Mouse (Mus musculus) myocyte (in vitro differentiated cells): ENCODE data around the gene Slc13a5. TPM values are rescaled to one million over a fixed set of nuclear protein-coding genes. Genes with fewer than 3 reads are reported as not detected.
A peak's percentile ranks its signal among the peaks of the same experiment; 100 is the strongest.

Experiments
- H3K27me3 ChIP-seq: one replicate; pipeline ENCODE4 v1.6.1; 2011; ENCODE audit not compliant: control insufficient read depth, insufficient read depth, insufficient read length
- H3K36me3 ChIP-seq: one replicate; pipeline ENCODE4 v1.6.1; 2011; ENCODE audit not compliant: control insufficient read depth, insufficient read depth
- H3K4me2 ChIP-seq: one replicate; pipeline ENCODE4 v1.6.1; 2011; ENCODE audit warnings: low read depth, control low read depth
- H3K4me3 ChIP-seq: one replicate; pipeline ENCODE4 v1.5.1; 2011; ENCODE audit warnings: mild to moderate bottlenecking, control low read depth, moderate library complexity
- H3K79me2 ChIP-seq: one replicate; pipeline ENCODE4 v1.6.1; 2011; ENCODE audit not compliant: control insufficient read depth, insufficient read depth
- H3ac ChIP-seq: one replicate; pipeline ENCODE4 v1.6.1; 2011; ENCODE audit not compliant: control insufficient read depth, insufficient read length
- CEBPB ChIP-seq: IDR thresholded peaks from 2 replicates; pipeline ENCODE4 v1.6.1; 2011; ENCODE audit warnings: mild to moderate bottlenecking, moderate library complexity; ENCODE audit not compliant: poor library complexity, insufficient read depth, severe bottlenecking
- E2F4 ChIP-seq: IDR thresholded peaks from one replicate; pipeline ENCODE4 v1.6.1; 2011; ENCODE audit warnings: mild to moderate bottlenecking, control low read depth, moderate library complexity; ENCODE audit not compliant: insufficient read depth
- MAX ChIP-seq: IDR thresholded peaks from one replicate; pipeline ENCODE4 v1.6.1; 2011; ENCODE audit warnings: low read depth, mild to moderate bottlenecking, control low read depth
- MYOD1 ChIP-seq, 3 experiments: IDR thresholded peaks; one replicate each; pipeline ENCODE4 v1.6.1; 2011; ENCODE audit warnings: control low read depth in 2 of 3, low read depth in 2 of 3, mild to moderate bottlenecking in 2 of 3, moderate library complexity in 1 of 3; ENCODE audit not compliant: insufficient read length in 2 of 3, control insufficient read depth in 1 of 3
- MYOG ChIP-seq, 3 experiments: IDR thresholded peaks; one replicate each; pipeline ENCODE4 v1.6.1; 2011; ENCODE audit warnings: control low read depth in 2 of 3, low read depth in 2 of 3, mild to moderate bottlenecking in 2 of 3; ENCODE audit not compliant: insufficient read length in 2 of 3, control insufficient read depth in 1 of 3, insufficient read depth in 1 of 3
- POLR2A ChIP-seq: IDR thresholded peaks from one replicate; pipeline ENCODE4 v1.6.1; 2011; ENCODE audit warnings: low read depth, mild to moderate bottlenecking, control low read depth, moderate library complexity; ENCODE audit not compliant: insufficient read length
- POLR2AphosphoS2 ChIP-seq: IDR thresholded peaks from one replicate; pipeline ENCODE4 v1.6.1; 2011; ENCODE audit warnings: low read depth, control low read depth; ENCODE audit not compliant: insufficient read length
- REST ChIP-seq: IDR thresholded peaks from one replicate; pipeline ENCODE4 v1.6.1; 2011; ENCODE audit warnings: mild to moderate bottlenecking, control low read depth, moderate library complexity; ENCODE audit not compliant: insufficient read depth, insufficient read length
- SRF ChIP-seq: IDR thresholded peaks from one replicate; pipeline ENCODE4 v1.6.1; 2011; ENCODE audit warnings: low read depth; ENCODE audit not compliant: control insufficient read depth, insufficient read length
- TCF12 ChIP-seq: IDR thresholded peaks from one replicate; pipeline ENCODE4 v1.6.1; 2011; ENCODE audit warnings: mild to moderate bottlenecking, control low read depth; ENCODE audit not compliant: poor library complexity, insufficient read depth, severe bottlenecking
- TCF3 ChIP-seq: IDR thresholded peaks from one replicate; pipeline ENCODE4 v1.6.1; 2011; ENCODE audit warnings: low read depth, control low read depth; ENCODE audit not compliant: insufficient read length
- USF1 ChIP-seq: IDR thresholded peaks from one replicate; pipeline ENCODE4 v1.6.1; 2011; ENCODE audit warnings: low read depth, mild to moderate bottlenecking, control low read depth, moderate library complexity
- polyA plus RNA-seq: library from polyadenylated mRNA; unstranded; fragments of >200 nt; fragmentation: generic; extraction: Trizol; gene quantifications from one replicate; pipeline ENCODE4 v1.2.1, GENCODE M21; 2012; ENCODE audit warnings: missing spikeins

Gene Slc13a5
- 0.72 TPM for polyA plus RNA-seq

- Histone ChIP-seq H3K4me3 (peak within 1 kb of the TSS; percentile 6), H3K27me3 (no peaks in the 10 kb centered on the region), H3K79me2 (no peaks in the 10 kb centered on the region), H3K4me2 (peak within 1 kb of the TSS; percentile 70), H3K36me3 (no peaks in the 10 kb centered on the region), H3ac (no peak within 1 kb of the TSS)
- no peak for TF ChIP-seq REST
- TF ChIP-seq CEBPB, result no peak
- no peak for TF ChIP-seq TCF3
- TF ChIP-seq E2F4, result no peak
- TF ChIP-seq POLR2AphosphoS2, result no peak
- TF ChIP-seq MYOG (IDR thresholded peaks at IDR 0.05; ENCODE audit: control insufficient read depth in 1 of 3, insufficient read depth in 1 of 3, insufficient read length in 2 of 3, low read depth in 2 of 3), result no peak
- TF ChIP-seq POLR2A, result no peak
- TF ChIP-seq USF1, result no peak
- TF ChIP-seq MYOD1 (IDR thresholded peaks at IDR 0.05; ENCODE audit: control insufficient read depth in 1 of 3, insufficient read length in 2 of 3, low read depth in 2 of 3), result no peak
- no peak for TF ChIP-seq SRF
- TF ChIP-seq TCF12, result no peak
- no peak for TF ChIP-seq MAX
Observed at GRCm38 (mm10) chr11:72266960-72267560, at the start of gene Slc13a5. Slc13a5 (minus strand) TSS chr11:72267222.

DNA sequence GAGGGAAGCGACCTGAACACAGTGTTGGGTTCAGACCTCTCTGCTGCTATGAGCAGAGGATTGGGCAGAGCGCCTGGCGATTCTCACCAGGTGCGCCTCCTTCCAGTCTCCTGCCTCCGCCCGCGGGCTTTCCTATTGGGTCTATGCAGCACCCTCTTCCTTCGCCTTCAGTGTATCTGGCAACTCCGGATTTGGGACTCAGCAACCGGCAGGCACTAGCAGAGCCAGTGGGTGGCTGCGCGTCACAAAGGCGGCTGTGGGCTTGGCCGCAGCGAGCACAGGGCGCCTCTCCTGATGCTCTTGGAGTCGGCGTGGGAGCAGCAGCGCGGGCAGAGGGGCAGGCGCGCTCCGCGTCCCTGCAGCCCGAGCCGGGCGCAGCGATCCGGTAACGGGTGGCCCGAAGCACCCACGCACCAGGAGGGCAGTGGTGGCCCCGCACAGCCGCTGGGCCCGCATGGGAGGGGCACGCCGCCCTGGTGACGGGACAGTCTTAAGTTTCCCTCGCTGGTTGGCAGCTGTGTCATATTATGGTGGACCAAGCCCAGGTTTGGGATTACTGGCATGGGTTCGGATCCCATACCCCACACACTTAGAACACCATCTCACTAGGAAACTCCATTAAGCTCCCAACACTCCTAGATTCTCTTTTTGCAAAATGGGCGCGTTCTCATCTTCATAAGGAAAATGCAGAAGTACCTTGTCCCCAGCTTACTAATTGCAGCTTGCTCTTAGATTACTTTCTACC, 47.3 kb upstream of the Slc13a5 start, which contains the start of gene Fbxo39:
TSS of gene Fbxo39 (plus strand) at position 294 of the 745 bp plus-strand sequence.
- TF ChIP-seq MYOG (IDR thresholded peaks at IDR 0.05; ENCODE audit: control insufficient read depth in 1 of 3, insufficient read depth in 1 of 3, insufficient read length in 2 of 3, low read depth in 2 of 3) (no peak), TCF12 (no peak), POLR2AphosphoS2 (no peak), E2F4 (no peak)
- Histone ChIP-seq H3K36me3 (no peaks in the 10 kb centered on the region), H3K27me3 (no peaks in the 10 kb centered on the region), H3K4me2 (no peak within 1 kb of the TSS), H3K79me2 (no peaks in the 10 kb centered on the region), H3ac (no peak within 1 kb of the TSS), H3K4me3 (no peak within 1 kb of the TSS)

DNA sequence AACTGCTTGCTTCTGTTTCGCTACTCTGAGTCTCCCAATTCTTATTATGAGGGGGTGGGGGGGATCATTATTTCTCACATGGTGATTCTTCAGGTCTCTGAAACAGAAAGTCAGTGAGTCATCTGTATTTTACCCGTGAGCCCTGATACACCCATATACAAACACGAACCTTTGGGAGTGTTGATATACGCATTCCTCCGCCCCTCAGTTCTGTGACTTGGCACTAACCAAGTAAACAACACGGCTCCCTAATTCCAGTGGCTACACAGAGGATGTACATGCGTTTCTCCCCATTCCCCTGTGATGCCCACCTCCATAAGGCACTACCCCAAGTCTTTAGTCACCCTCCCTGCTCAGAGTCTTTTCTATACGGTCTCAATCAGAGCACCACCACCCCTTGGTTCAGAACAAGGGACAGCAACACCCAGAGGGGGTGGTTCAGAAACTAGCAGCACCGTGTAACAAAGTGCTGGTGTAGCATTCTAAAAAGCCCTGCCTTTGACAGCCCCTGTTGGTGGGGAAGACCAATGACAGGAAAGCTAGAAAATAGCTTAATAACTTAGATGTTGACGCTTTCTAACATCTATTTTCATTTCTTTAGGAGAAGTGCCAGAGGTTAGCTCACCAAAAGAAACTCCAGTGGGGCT, 44.5 kb upstream of the Slc13a5 start:
- Histone ChIP-seq H3K79me2 (no peaks in the 10 kb centered on the region), H3K27me3 (no peaks in the 10 kb centered on the region), H3K36me3 (no peaks in the 10 kb centered on the region), H3K4me3 (no peak overlapping the region), H3K4me2 (no peak overlapping the region), H3ac (no peak overlapping the region)
- TF ChIP-seq REST (no peak), E2F4 (no peak), MYOG (IDR thresholded peaks at IDR 0.05; ENCODE audit: control insufficient read depth in 1 of 3, insufficient read depth in 1 of 3, insufficient read length in 2 of 3, low read depth in 2 of 3) (no peak), CEBPB (no peak), MAX (no peak), TCF12 (no peak), POLR2A (no peak), MYOD1 (IDR thresholded peaks at IDR 0.05; ENCODE audit: control insufficient read depth in 1 of 3, insufficient read length in 2 of 3, low read depth in 2 of 3) (no peak), POLR2AphosphoS2 (no peak), USF1 (no peak), SRF (no peak), TCF3 (no peak)

GRCm38 (mm10) chr11:72310491-72310890, 43.5 kb upstream of the Slc13a5 start:
- H3K4me2 ChIP-seq, result no peak overlapping the region
- no peak for TF ChIP-seq CEBPB
- TF ChIP-seq POLR2AphosphoS2, result no peak
- no peak for TF ChIP-seq SRF
- no peak for TF ChIP-seq MAX
- TF ChIP-seq E2F4, result no peak
- no peak for TF ChIP-seq TCF3
- TF ChIP-seq REST, result no peak
- no peak for TF ChIP-seq USF1
- TF ChIP-seq POLR2A, result no peak
- no peak for TF ChIP-seq MYOG (IDR thresholded peaks at IDR 0.05; ENCODE audit: control insufficient read depth in 1 of 3, insufficient read depth in 1 of 3, insufficient read length in 2 of 3, low read depth in 2 of 3)
- no peaks in the 10 kb centered on the region for H3K36me3 ChIP-seq
- no peaks in the 10 kb centered on the region for H3K27me3 ChIP-seq
- no peaks in the 10 kb centered on the region for H3K79me2 ChIP-seq
- H3ac ChIP-seq, result no peak overlapping the region
- no peak overlapping the region for H3K4me3 ChIP-seq
